Mouse (Mus musculus) cortical plate, adult 2 months (tissue): ENCODE measurements around the gene Ddx46.

ENCODE experiments used
- CTCF ChIP-seq: fragments of 200-500 bp; IDR thresholded peaks from 2 replicates; pipeline ENCODE4 v1.5.1; 2011; ENCODE audit warnings: mild to moderate bottlenecking, control low read depth, low read length; ENCODE audit not compliant: insufficient read depth; ENCODE audit errors: extremely low read depth
- POLR2A ChIP-seq: fragments of 200-500 bp; IDR thresholded peaks from 2 replicates; pipeline ENCODE4 v1.6.1; 2011; ENCODE audit warnings: mild to moderate bottlenecking, low read length, control low read depth; ENCODE audit not compliant: insufficient read depth; ENCODE audit errors: extremely low read depth

DNA sequence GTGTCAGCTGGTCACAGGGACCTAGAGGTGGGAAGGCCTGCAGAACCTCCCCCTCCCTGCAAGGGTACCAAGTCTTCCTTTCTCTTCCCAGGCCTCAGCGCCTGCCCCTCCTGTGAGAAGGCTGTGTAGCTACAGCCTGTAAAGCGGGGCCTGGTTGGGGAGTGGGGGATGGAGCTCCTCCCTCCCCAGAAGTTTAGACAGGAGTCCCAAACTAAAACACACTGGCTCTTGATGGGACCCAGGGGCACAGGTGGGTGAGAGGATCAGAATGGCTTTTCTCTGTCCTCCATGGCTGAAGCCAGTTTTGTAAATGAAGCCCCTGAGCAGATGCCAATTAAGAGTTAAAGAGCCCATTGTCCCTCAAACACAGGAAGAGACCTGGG lies 27.2 kb upstream of the Ddx46 start:
- TF ChIP-seq POLR2A (no peak), CTCF (no peak)
